Mouse (Mus musculus) frontal cortex, adult (tissue): ENCODE results near the gene Tnnc2.
A peak's percentile ranks its signal among the peaks of the same experiment; 100 is the strongest.
"Not testable (repeated sequence)": the region's sequence is repeated elsewhere in the genome, so short reads cannot be mapped to it uniquely, and the experiment has no call there.

ENCODE experiments used
- ATAC-seq: cut with Nextera tagmentation; 2 replicates; pipeline ENCODE4 v1.9.2; 2017; ENCODE audit warnings: mild to moderate bottlenecking, moderate library complexity, mixed read lengths; ENCODE audit not compliant: low TSS enrichment

Tnnc2 gene

DNA sequence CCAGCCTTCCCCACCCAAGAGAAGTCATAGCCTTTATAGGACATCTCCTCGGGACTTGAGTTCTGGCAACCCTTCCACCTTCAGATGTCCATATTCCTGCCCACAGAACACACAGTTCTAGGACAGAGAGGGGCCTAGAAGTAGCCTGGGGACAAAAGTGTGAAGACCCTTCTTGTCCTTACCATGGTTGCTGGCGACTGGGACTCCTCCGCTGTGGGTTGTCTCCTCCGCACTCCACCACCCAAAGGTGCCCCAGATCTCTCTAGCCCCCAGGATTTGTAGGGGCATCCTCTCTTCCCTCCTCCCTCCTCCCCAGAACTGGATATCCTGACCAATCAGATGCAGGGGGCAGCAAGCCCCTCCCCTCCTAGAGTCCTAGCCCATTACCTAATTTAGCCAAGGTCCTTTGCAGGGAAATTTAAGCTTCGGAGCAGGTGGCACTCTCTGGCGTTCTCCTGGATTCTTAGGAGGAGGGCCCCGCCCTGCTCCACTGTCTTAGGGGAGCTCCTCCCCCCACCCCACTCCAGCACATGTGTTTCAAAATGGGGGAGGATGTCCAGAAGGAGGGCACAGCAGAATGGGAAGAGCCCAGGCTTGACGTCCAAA is at the start of gene Tnnc2:
TSS of gene Tnnc2 (minus strand) at position 487 of the 606 bp plus-strand sequence.
- no peak for ATAC-seq

DNA sequence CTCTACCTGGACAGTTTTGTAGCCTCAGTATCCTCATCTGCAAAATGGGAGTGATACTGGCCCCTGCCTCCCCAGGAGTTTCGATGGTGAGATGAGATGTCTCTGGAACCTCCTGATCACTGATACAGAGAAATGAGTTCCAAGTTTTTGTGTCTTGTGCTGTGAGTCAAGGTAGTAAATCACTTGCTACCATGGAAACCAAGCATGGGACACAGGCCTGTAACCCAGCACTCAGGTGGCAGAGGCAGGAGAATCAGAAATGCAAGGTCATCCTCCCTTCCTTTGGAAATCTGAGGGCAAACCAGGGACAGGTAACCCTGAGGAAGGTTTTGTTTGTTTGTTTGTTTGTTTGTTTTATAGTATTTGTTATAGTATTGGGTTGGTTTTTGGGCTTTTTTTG is 49.3 kb upstream of the Tnnc2 start:
- no peak for ATAC-seq

DNA sequence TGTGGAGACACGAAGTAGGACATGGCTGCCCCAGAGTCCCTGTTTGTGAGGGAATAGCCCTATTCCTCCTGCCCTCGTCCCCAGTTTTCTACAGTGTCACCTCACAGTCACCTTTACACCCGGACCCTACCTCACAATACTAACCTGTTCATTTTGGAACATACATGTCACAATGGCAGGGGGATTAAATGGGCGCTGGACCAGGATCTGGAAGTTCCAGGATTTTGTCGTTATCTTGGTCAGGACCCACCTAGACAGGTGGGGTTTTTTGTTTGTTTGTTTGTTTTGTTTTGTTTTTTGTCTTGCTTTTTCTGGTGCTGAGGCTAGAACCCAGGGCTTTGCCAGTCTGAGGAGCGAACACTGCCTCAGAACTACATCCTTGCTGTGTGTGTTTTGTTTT is 48.7 kb upstream of the Tnnc2 start, which contains the start of gene Spata25:
TSS of gene Spata25 (minus strand) at position 101 of the 400 bp plus-strand sequence.
- ATAC-seq: no peak

DNA sequence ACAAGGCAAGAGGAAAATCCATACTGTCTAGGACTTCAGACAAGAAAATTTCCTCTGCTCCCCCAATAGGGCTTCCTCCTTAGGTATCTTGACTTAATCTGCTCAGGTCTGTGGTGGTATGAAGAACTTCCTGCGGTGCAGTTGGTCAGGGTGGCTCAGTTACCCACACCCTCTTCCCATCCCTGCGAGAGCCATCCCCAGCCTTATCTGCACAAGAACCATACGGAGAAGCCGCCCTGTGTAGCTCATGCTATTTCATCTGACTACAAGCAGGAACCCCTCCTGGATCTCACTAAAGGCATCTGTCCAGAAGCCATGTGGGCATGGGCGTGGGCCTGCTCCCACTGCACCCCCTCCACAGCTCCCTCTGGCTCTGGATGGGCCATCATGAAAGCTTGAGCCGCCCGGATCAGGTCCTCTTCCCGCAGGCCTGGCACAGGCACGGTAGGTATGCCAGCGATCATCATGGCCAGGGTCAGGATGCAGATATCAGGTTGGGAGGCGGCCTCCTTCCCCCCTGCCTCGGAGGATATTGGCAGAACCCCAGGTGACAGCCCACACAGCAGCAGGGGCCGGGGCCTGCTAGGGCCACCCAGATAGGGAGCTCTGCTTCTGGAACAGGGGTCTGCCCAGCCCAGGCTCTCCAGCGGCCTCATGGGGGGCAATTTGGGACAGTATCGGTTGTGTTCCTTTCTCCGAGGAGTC is 47.5 kb upstream of the Tnnc2 start:
- no peak for ATAC-seq

DNA sequence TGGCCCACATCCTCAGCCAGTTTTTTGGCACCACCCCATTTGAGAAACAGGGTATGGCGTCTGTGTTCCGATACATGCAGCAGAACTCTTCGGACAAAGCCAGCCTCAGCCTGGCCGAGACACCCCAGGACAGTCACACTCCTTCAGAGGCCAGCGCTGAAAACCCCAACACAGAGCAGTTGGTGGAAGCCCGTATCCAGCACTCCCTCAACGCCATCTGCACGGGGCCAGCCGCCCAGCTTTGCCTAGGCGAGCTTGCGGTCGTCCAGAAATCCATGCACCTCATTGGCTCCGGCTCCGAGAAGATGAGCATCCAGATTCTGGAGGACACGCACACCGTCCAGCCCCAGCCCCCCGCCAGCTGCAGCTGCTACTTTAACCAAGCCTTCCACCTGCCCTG is 45.8 kb upstream of the Tnnc2 start:
- no peak for ATAC-seq

DNA sequence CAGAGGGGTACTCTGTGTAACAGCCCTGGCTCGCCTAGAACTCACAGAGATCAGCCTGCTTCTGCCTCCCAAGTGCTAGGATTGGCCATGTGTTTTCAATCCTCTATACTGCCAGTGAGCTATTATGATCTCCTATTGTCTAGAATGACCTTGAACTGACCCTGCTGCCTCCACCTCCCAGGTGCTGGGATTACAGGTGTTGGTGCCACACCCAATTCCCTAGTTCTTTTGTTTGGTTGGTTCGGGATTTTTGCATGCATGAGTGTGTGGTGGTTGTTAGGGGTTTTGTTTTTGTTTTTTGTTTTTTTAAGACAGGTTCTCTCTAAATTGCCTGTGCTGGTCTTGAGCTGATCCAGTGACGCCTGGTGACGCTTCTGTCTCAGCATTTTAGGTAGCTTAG is 44.2 kb upstream of the Tnnc2 start:
- no peak for ATAC-seq

DNA sequence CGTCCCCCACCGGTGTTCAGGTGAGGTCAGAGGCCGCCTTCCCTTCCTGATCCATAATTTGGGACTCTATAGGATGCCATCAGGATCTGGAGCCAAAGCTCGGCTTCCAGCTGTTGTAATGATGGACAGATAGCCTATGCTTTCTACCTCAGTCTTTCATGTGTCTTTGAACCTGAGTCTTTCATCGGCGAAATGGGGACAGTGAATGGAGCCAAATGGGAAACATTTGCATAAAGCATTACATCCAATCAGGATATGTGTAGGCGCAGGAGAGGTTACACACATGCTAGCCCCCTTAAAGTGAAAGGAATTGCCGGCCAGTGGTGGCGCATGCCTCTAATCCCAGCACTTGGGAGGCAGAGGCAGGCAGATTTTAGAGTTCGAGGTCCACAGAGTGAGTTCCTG is 43.4 kb upstream of the Tnnc2 start:
- ATAC-seq: peak; percentile 58

DNA sequence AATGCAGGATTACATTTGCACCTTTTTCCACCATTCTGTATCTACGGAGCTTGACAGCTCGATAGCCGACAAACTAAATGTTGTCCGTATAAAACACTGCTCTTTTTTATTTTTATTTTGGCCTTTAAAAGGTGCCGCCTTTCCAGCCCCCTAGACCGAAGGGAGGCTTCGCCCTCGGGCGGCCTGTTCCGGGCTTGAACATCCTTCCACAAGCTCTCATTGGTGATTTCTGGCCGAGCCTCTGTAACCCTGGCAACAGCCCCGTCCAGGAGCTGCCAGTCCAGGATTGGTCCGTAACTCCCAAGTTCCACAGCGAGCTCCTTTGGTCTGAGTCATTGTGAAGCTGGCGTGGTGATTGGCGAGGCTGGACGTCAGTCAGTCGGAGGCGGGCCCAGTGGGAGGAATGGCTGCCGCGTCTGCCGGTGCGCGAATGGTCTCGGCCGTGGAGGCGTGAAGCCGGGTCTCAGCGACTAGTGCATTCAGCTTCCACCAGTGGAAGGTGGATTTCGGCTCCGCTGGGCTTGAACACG is 42.9 kb upstream of the Tnnc2 start, which contains the start of gene Zswim1:
TSS of gene Zswim1 (plus strand) at position 51 of the 530 bp plus-strand sequence.
- ATAC-seq: peak; percentile 95

DNA sequence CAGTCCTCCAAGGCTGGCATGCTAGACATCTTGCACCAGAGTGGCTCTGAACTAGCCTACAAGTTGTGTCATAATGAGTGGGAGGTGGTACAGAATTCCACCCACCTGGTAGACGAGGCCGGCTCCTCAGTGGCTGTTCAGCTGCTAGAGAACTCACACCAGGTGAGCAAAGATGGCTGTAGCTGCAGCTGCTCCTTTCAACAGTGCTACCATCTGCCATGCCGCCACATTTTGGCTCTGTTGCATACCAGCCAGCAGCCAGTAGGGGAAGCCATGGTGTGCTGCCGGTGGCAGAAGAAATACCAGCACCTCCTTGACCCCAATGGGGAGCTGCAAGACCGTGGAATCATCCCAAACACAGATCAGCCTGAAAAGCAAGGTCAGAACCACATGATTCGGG is 41.3 kb upstream of the Tnnc2 start:
- ATAC-seq: 0 out of 2 replicates have a peak, but pooled peaks have one; percentile 14

DNA sequence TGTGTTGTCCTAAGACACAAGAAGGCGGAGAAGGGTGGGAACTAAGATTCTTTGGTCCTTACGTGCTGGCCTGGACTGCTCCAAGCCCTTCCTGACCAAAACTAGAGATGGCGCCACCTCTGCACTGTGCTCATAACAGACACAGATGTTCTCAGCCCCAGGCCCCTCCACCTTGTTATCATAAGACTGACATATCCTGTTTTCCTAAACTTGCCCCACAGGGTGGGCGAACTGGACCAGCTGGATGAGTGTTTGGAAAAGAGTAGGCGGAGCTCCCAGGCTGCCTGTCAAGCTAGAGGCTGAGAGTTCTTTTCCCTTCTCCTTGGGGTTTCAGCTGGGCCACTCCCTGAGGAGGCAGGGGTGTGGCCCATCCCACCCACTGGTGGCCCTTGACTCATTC is 37.9 kb upstream of the Tnnc2 start:
- ATAC-seq: no peak

DNA sequence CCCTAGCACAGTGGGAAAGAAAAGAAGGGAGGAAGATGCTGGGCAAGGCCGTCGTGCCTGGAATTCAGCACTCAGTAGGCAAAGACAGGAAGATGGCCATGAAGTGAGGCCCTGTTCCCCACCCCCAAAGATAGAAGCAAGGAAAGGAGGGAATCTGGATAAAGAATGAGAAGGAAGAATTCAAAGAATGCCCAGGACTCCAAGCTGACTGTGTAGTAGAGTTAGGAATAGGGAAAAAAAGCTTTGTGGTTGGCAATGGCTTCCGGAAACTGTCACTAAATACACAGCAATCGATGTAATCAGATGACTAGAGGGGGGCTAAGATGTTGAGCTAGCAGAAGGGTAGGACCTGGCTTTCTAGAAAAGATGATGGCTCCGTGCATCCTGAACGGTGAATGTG is 37.4 kb upstream of the Tnnc2 start:
- no peak for ATAC-seq

DNA sequence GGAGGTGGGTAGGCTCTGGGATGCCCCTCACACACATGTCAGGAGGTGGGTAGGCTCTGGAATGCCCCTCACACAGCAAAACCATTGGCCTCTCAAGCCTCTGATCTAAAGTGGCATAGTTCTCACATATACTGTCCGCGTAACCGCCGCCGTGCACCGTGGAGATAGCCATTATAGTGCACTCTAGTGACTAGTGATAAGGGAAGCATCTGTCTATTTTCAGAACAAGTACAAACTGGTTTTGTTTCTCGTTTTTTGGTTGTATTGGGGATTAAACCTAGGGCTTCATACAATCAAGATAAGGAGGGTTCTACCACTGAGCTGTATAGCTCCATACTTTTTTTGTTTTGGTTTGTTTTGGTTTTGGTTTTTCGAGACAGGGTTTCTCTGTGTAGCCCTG is 36.1 kb upstream of the Tnnc2 start:
- ATAC-seq: no peak

DNA sequence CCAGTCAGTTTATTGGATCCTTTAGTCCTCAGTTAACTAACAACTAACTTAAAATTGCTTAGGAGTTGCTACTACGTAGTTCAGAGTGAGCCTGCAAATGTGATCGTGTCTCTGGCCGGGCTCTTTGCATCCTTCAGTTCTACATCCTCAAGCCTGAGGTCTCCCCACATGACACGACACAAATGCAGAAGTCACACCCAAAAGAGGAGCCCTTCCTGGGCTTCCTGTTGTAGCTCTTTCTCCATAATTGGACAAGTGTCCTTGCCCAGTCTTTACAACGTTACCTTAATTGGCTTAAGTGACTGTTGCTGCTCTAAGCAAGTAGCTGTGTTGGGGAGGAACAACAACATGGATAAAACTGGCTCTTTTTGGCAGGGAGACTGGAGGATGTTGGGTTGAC is 35.6 kb upstream of the Tnnc2 start:
- no peak for ATAC-seq

DNA sequence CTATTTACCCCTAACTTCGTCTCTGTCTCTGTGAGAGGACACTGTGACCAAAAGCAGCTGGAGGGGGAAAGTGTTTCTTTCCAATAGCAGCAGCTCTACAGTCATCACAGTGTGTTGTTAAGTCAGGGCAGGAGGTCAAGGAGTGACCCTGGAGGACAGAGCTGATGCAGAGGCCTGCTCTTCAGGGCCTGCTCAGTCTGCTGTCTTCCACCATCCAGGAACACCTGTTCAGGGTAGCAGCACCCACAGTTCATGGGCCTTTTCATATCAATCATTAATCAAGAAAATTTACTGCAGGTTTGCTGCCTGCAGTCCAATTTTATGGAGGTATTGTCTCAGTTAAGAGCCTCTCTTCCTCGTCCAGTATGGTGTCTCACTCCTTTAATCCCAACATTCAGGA is 33.8 kb upstream of the Tnnc2 start:
- no peak for ATAC-seq

DNA sequence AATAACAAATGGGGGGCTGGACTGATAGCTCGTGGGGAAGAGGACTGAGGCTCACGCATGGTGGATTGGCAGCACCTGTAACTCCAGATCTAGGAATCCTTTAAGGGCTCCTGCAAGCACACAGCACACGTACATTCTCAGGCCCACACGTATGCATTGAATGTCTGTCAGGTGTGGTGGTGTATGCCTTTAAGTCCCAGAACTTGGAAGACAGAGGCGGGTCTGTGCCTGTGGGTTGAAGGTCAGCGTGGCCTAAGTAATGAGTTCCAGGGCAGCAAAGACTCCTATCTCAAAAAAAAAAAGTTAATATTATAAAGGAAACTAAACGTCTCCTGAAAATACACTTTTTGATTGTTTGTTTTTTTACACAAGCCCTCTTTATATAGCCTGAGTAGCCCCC is 26.8 kb upstream of the Tnnc2 start:
- ATAC-seq: no peak

DNA sequence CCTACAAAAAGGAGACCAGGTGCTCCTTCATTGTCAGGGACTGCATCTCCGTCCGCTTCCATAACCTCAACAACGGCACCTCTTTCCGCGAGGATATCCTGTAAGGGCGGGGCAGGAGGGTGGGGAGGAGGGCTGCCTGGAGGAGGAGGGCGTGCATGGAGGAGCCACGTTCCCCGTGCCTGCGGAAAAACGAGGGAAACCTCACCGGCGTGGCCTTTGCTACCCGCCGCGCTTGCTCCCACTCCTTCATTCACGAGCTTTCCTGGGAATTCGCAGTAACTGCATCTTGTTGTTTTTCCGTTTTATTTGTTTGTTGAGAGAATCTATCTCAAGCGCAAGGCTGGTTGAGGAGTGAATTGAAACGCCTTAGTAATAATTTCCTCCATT is 25.6 kb upstream of the Tnnc2 start:
- ATAC-seq: peak; percentile 33

DNA sequence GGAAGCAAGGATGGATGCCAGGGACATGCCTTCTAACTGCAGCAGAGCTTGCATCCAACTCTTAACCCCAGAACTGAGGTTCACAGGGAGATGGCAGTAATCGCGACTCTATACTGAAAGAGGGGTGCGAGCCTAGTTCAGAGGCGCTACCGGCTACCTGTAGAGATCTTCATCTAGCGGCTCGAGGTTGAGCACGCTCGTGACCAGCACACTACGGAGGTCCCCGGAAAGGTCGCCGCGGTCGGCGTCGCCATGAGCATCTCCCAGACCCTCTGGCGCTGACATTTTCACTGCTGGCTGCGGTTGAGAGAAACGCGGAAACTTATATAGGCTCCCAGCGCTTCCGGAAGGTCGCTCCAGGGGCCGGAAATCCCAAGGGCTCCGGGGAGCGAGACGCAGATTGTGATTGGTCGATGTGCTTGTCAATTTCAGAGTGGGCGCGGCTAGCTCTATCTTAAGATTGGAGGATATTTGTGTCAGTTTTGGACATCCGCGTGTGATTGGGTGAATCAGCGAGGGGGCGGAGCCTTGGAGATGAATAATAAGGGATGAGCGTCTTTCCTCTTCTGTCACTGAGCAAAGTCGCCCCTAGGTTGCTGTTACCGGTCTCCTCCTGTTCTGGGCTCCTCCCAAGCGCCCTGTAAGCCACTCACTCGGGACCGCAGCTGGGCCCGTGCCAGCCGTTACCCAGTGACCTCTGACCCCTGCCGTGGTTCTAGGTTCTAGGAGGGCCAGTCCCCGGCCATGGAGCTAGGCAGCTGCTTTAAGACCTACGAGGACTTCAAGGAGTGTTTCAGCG is 25.0 kb upstream of the Tnnc2 start, which contains the start of the genes Acot8 and Zswim3:
TSS of gene Acot8 (minus strand) at position 350 of the 799 bp plus-strand sequence.
TSS of gene Zswim3 (plus strand) at position 566 of the 799 bp plus-strand sequence.
- ATAC-seq: peak; percentile 97

DNA sequence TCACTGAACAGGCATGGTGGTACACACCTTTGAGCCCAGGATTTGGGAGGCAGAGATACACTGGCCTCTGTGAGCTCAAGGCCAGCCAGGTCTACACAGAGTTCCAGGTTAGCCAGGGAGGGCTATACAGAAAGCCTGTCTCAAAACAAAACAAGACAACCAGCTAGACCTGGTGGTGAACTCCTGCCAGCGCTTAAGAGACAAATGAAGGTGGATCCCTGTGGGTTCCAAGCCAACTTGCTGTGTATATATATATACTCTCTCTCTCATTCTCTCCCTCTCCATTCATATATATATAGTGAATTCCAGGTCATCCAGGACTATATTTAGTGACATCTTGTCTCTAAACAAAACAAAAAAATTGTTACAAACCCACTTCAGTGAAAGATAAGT is 24.1 kb upstream of the Tnnc2 start:
- ATAC-seq: no peak

DNA sequence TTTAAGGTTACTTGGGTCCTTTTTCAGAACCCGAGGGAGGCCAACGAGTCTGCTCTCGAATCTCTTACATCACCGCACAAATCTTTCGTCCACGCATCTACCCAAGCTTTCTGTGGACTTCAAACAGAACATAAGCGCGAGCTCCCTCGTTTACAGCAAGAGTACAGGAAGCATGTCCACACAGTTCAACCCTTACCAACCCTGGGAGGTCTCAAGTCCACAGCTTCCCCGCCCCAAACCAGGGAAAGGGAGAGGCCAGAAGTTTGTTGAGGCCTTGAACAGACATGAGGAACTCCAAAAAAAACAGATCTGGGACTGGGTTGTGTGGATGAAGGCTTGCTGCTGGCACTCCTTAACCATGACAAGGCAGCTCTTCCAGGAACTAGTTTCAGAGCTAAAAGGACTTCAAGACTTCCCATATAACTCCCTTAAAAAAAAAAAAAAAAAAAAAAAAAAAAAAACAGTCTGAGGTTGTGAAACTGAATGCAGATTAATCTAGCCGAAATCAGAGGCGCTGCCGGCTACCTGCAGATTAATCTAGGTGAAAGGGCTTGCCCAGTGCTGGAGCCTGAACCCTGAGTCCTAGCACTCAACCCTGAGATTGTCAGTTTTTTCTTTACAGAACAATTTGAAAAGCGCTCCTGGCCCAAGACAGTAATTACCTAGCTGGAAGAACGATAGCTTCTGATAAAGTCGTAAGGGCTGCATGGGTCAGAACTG is 23.6 kb upstream of the Tnnc2 start:
- no peak for ATAC-seq

DNA sequence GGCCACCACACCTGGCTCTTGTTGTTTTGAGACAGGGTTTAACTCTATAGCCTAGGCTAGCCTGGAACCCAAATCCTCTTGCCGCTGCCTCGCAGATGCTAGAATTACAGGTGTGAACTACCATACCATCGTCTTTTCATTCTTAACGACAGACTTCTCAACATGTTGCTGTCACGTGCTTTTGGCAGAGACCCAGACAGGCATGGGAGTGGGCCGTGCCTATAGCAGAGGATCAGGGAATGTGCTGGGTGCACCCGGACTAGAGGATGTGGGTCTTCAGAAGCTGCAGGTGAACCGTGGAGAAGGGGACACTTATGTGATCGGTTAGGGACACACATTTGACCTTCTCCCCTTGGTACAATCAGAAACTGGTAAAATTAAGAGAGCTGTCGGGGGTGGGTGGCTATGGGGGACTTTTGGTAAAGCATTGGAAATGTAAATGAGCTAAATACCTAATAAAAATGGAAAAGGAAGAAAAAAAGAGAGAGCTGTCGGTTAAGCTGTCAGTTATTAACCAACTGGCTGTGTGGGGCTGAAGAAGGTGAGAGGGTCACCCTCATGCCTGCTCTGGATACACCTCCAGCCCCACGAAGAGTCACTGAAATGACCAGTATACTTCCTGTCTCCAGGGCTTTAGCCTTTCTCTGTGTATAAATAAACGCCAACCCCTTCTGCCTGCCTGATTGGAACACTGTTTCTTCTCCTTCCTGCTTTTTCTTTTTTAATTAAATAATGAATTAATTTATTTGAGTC is 20.7 kb upstream of the Tnnc2 start:
- ATAC-seq: no peak

DNA sequence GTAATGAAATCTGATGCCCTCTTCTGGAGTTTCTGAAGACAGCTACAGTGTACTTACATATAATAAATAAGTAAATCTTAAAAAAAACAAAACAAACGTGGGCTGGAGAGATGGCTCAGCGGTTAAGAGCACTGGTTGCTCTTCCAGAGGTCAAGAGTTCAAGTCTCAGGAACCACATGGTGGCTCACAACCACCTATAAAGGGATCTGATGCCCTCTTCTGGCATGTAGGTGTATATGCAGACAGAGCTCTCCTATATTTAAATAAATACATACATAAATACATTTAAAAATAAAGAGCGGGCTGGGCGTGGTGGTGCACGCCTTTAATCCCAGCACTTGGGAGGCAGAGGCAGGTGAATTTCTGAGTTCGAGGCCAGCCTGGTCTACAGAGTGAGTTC is 18.8 kb upstream of the Tnnc2 start:
- not testable (repeated sequence) for ATAC-seq
